Mouse (Mus musculus) c-Kit-negative CD71-positive TER-119-positive erythroid progenitor cells, embryonic 14.5 days (primary cell): ENCODE data around the gene Chchd10.

Source experiments
- DNase-seq: peaks from one replicate; pipeline ENCODE4 v3.0.0-alpha.2; 2013; ENCODE audit warnings: low read depth, low spot score

The Chchd10 gene

GRCm38 (mm10) chr10:75924324-75924723 is 8.6 kb upstream of the Chchd10 start:
- DNase-seq: no peak

GRCm38 (mm10) chr10:75926396-75926795 is 6.5 kb upstream of the Chchd10 start:
- DNase-seq: no peak

GRCm38 (mm10) chr10:75930304-75930703 is 2.6 kb upstream of the Chchd10 start:
- no peak for DNase-seq

- DNase-seq: no peak
Observed at GRCm38 (mm10) chr10:75931311-75931710, 1.6 kb upstream of the Chchd10 start.

- DNase-seq: no peak
Observed at GRCm38 (mm10) chr10:75932081-75932678, 750 bp upstream of the Chchd10 start.

GRCm38 (mm10) chr10:75934991-75935390 is 2.1 kb downstream of the Chchd10 start:
- no peak for DNase-seq

GRCm38 (mm10) chr10:75935680-75936541 is 3.0 kb downstream of the Chchd10 start, which contains the start of gene Mmp11:
Mmp11 (minus strand) TSS chr10:75936496.
- DNase-seq: peak; percentile 94

- no peak for DNase-seq
Observed at GRCm38 (mm10) chr10:75936909-75937667, 4.2 kb downstream of the Chchd10 start.

- DNase-seq: peak; percentile 67
Observed at GRCm38 (mm10) chr10:75937851-75938643, 5.1 kb downstream of the Chchd10 start.

GRCm38 (mm10) chr10:75939481-75940234 is 6.7 kb downstream of the Chchd10 start:
- DNase-seq: peak; percentile 84

- DNase-seq: no peak
Observed at GRCm38 (mm10) chr10:75940520-75940919, 7.6 kb downstream of the Chchd10 start, which contains the start of gene Gm867. Gm867 (minus strand) TSS chr10:75940672.

- DNase-seq: no peak
Observed at GRCm38 (mm10) chr10:75941042-75941824, 8.3 kb downstream of the Chchd10 start.

GRCm38 (mm10) chr10:75942736-75943477 is 10.0 kb downstream of the Chchd10 start, which contains the start of gene Vpreb3:
Vpreb3 (plus strand) TSS chr10:75943057.
- DNase-seq: no peak

GRCm38 (mm10) chr10:75944066-75944772 is 11.3 kb downstream of the Chchd10 start:
- no peak for DNase-seq

GRCm38 (mm10) chr10:75945213-75945612 is 12.3 kb downstream of the Chchd10 start:
- DNase-seq: no peak

GRCm38 (mm10) chr10:75945896-75946295 is 13.0 kb downstream of the Chchd10 start:
- DNase-seq: no peak

GRCm38 (mm10) chr10:75948079-75948478 is 15.1 kb downstream of the Chchd10 start:
- no peak for DNase-seq
